Mouse (Mus musculus) heart, embryonic 10.5 days (tissue): ENCODE measurements around the gene Eef1b2. TPM values are rescaled to one million over a fixed set of nuclear protein-coding genes. Genes with fewer than 3 reads are reported as not detected.

ENCODE experiments used
- DNase-seq: peaks from one replicate; pipeline ENCODE4 v3.0.0-alpha.2; 2017; ENCODE audit warnings: low spot score
- H3K27ac ChIP-seq: fragments of 300-500 bp; sonication (generic); 2 replicates; pipeline ENCODE4 v1.5.1; 2016; ENCODE audit warnings: mild to moderate bottlenecking
- H3K27me3 ChIP-seq: fragments of 300-500 bp; sonication (generic); 2 replicates; pipeline ENCODE4 v1.6.1; 2016; ENCODE audit warnings: mild to moderate bottlenecking; ENCODE audit not compliant: poor library complexity, insufficient read depth, severe bottlenecking
- H3K36me3 ChIP-seq: fragments of 300-500 bp; sonication (generic); 2 replicates; pipeline ENCODE4 v1.6.1; 2016; ENCODE audit warnings: mild to moderate bottlenecking, moderate library complexity
- H3K4me1 ChIP-seq: fragments of 300-500 bp; sonication (generic); 2 replicates; pipeline ENCODE4 v1.6.1; 2016; ENCODE audit warnings: mild to moderate bottlenecking
- H3K4me3 ChIP-seq: fragments of 300-500 bp; sonication (generic); 2 replicates; pipeline ENCODE4 v1.5.1; 2016; ENCODE audit warnings: mild to moderate bottlenecking, moderate library complexity
- H3K9me3 ChIP-seq: fragments of 300-500 bp; sonication (generic); 2 replicates; pipeline ENCODE4 v1.6.1; 2016; ENCODE audit warnings: mild to moderate bottlenecking, moderate library complexity
- WGBS: fragments of 180-500 bp; shearing (Covaris S2); methylation state at CpG from one replicate; pipeline ENCODE4 v1.1.7; 2016; 5-methylcytosine and 5-hydroxymethylcytosine counted together
- microRNA-seq: library from miRNA; unstranded; fragments of <30 nt; microRNA quantifications from one replicate; pipeline ENCODE4, GENCODE M21; 2017
- polyA plus RNA-seq: library from polyadenylated mRNA; unstranded; fragments of >200 nt; fragmentation: Nextera tagmentation; extraction: Ambion mirVana; gene quantifications from 2 replicates; pipeline ENCODE4 v1.2.1, GENCODE M21; 2016

The Eef1b2 gene
- polyA plus RNA-seq, 1 experiment from 2014 or later: 531 TPM

- no peak for DNase-seq
- 65% methylated on average over 5 of the region's 5 CpGs for WGBS
- H3K27me3 ChIP-seq: no peaks in the 10 kb centered on the region
- H3K36me3 ChIP-seq: no peaks in the 10 kb centered on the region
- H3K4me1 ChIP-seq: peaks cover 11% of the 10 kb centered on the region; the same call in 1 of the 2 replicates
- no peaks in the 10 kb centered on the region for H3K9me3 ChIP-seq
- H3K4me3 ChIP-seq: no peak overlapping the region
- no peak overlapping the region for H3K27ac ChIP-seq
These were observed 50.6 kb downstream of the Eef1b2 start for GRCm38 (mm10) chr1:63227241-63227640.

Small RNAs within 50 kb of the gene (microRNA-seq; reads per million reads assigned to microRNA genes)
- gene Gm24557 (not detected), gene Gm27512 (not detected)

Other genes with a start within 250 kb of the Eef1b2 start
- 12.2 and 12.9 TPM in 2 replicates for gene Ino80d, start 62.2 kb upstream of the Eef1b2 start, polyA plus RNA-seq
- gene Ndufs1, start within 50 bp of the Eef1b2 start, polyA plus RNA-seq: 223 and 344 TPM in 2 replicates
- gene Gpr1, start 37.7 kb downstream of the Eef1b2 start, polyA plus RNA-seq: 0.15 and 0.34 TPM in 2 replicates
- 11.4 and 11.9 TPM in 2 replicates for gene Zdbf2, start 96.4 kb downstream of the Eef1b2 start, polyA plus RNA-seq